Mouse (Mus musculus): ENCODE measurements around the gene Atf3. TPM values are rescaled to one million over a fixed set of nuclear protein-coding genes. Genes with fewer than 3 reads are reported as not detected.
A peak's percentile ranks its signal among the peaks of the same experiment; 100 is the strongest.

Atf3 gene
- polyA plus RNA-seq, 1 experiment from 2014 or later: 3.6 TPM

DNA sequence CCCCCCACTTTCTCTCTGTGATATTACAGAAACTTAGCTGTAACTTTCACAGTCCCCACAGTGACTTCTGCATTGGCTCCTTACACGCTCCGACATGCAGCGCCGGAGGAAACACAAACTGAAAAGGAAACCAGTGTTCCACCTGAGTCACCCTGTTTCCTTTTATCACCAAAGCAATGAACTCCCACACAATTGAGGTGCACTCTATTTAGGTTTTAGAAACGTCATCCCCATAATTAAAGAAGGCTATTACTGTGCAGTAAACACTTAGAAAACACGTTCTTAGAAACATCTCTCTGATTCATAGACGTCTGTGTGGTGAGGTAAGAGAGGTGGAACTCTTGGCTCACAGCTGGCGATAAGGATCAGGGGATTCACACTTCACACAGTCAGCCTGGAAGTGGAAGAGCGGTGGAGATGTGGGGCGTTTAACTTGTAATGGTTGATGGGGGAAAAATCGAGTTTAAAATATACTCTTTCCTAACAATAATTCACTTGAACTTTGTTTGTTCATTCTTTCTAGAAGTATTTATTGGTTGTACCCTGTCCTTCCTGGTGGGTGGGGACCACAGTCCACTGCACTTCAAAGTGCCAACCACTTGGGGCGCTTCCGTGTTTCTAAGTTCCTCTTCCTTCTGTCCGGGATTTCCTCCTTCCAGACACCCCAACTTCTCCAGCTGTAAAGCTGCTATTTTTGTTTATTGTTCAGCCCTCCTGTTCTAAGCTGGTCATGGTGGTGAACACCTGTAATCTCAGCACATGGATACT lies 24.0 kb downstream of the Atf3 start:
- ATAC-seq (replicated peaks; ENCODE audit: low FRiP score): no peak
- 28% methylated on average over 14 of the region's 14 CpGs for WGBS
- H3K4me1 ChIP-seq (replicated peaks; ENCODE audit: control insufficient read depth, insufficient read depth, low read length): no peaks in the 10 kb centered on the region
- peaks cover 39% of the 10 kb centered on the region for H3K27me3 ChIP-seq (replicated peaks; ENCODE audit: control insufficient read depth, insufficient read depth, low read length)
- H3K9ac ChIP-seq (ENCODE audit: low read depth, low read length): no peak overlapping the region
- no peaks in the 10 kb centered on the region for H3K9me3 ChIP-seq (ENCODE audit: control insufficient read depth, low read length)
- no peaks in the 10 kb centered on the region for H3K36me3 ChIP-seq (ENCODE audit: control insufficient read depth, insufficient read depth, low read length)
- no peak overlapping the region for H3K4me3 ChIP-seq (ENCODE audit: low read depth, low read length)
- no peak overlapping the region for H3K4me2 ChIP-seq
- no peak overlapping the region for H3K27ac ChIP-seq (ENCODE audit: low read depth, low read length)
- DNase-seq (ENCODE audit: low spot score): no peak

DNA sequence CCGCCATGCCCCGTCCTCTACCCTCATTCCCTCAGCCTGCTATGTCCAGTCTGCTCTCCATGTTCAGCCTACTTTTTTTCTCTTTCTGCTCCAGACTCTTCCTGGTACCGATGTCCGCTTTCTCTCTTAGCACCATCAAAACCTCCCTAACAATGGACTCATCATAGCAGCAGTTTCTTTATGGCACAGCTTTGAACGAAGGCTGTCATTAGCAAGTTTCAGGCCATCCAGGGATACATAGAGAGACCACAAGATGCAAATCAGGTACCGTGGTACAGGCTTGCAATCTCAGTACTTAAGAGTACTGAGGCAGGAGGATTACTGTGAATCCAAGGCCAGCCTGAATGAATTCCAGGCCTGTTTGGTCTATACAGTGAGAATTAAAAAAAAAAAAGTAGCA lies 25.1 kb downstream of the Atf3 start:
- no peak overlapping the region for H3K9ac ChIP-seq (ENCODE audit: low read depth, low read length)
- H3K4me3 ChIP-seq (ENCODE audit: low read depth, low read length): no peak overlapping the region
- no peak overlapping the region for H3K27ac ChIP-seq (ENCODE audit: low read depth, low read length)
- H3K9me3 ChIP-seq (ENCODE audit: control insufficient read depth, low read length): no peaks in the 10 kb centered on the region
- H3K4me1 ChIP-seq (replicated peaks; ENCODE audit: control insufficient read depth, insufficient read depth, low read length): no peaks in the 10 kb centered on the region
- ATAC-seq (replicated peaks; ENCODE audit: low FRiP score) (no peak), DNase-seq (ENCODE audit: low spot score) (no peak)
- H3K27me3 ChIP-seq (replicated peaks; ENCODE audit: control insufficient read depth, insufficient read depth, low read length): peaks cover 48% of the 10 kb centered on the region
- WGBS: 81% methylated on average over 6 of the region's 6 CpGs
- no peak overlapping the region for H3K4me2 ChIP-seq
- H3K36me3 ChIP-seq (ENCODE audit: control insufficient read depth, insufficient read depth, low read length): no peaks in the 10 kb centered on the region

DNA sequence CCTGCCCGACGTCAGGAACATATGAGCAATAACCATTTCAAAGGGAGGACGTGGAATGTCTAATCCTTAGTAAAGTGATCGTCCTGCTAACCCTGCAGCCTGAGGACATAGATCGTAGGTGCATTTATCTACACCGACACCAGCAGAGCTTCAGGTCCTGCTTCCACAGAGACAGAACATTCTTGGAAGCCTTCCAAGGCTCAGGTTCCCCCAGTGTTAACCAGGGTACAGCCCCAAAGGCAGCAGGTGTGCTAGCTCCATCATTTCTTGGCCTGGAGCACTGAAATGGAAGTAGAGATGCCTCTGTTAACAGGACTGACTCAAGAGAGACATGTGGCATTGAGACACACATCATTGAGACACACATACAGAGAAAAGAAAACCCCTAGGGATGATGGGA lies 25.6 kb downstream of the Atf3 start:
- 68% methylated on average over 6 of the region's 6 CpGs for WGBS
- ATAC-seq (replicated peaks; ENCODE audit: low FRiP score) (no peak), DNase-seq (ENCODE audit: low spot score) (no peak)
- H3K9me3 ChIP-seq (ENCODE audit: control insufficient read depth, low read length): no peaks in the 10 kb centered on the region
- H3K4me1 ChIP-seq (replicated peaks; ENCODE audit: control insufficient read depth, insufficient read depth, low read length): no peaks in the 10 kb centered on the region
- no peak overlapping the region for H3K4me3 ChIP-seq (ENCODE audit: low read depth, low read length)
- H3K27me3 ChIP-seq (replicated peaks; ENCODE audit: control insufficient read depth, insufficient read depth, low read length): peaks cover 54% of the 10 kb centered on the region
- no peak overlapping the region for H3K9ac ChIP-seq (ENCODE audit: low read depth, low read length)
- H3K36me3 ChIP-seq (ENCODE audit: control insufficient read depth, insufficient read depth, low read length): no peaks in the 10 kb centered on the region
- H3K27ac ChIP-seq (ENCODE audit: low read depth, low read length): no peak overlapping the region
- no peak overlapping the region for H3K4me2 ChIP-seq

DNA sequence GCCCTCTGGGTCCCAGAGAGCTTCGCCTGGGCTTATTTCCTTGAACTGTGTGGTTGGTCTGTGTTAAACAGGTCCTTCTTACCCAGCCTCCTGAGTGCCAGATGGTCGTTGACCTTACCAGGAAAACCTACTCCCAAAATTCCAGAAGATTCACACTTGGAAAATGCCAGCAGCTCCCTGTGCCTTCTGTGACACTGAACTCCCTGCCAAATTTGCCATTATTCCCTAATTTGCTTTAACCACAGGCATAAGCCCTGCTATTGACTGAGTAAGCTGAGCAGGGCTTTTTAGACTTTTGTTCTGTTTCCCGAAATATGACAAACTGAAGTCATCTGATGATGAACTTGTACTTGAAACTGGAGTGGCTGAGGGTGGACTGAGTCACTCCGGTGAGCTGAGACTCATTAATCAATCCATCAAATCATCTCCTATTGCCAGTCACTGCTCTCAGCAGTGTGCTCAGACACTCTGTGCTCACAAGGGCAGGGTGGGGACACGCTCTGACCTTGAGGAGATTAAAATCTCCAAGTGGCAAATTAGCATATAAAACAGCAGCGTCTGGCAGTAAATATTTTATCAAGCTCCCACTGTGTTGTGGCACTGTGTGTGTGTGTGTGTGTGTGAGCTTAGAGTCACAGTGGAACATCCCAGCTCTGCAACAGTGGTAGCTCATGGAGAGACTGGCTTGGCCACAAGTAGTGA lies 28.0 kb downstream of the Atf3 start:
- Histone ChIP-seq H3K9ac (ENCODE audit: low read depth, low read length) (no peak overlapping the region), H3K9me3 (ENCODE audit: control insufficient read depth, low read length) (no peaks in the 10 kb centered on the region), H3K4me3 (ENCODE audit: low read depth, low read length) (no peak overlapping the region), H3K27me3 (replicated peaks; ENCODE audit: control insufficient read depth, insufficient read depth, low read length) (peaks cover 77% of the 10 kb centered on the region), H3K36me3 (ENCODE audit: control insufficient read depth, insufficient read depth, low read length) (no peaks in the 10 kb centered on the region), H3K4me2 (no peak overlapping the region), H3K4me1 (replicated peaks; ENCODE audit: control insufficient read depth, insufficient read depth, low read length) (peaks cover 5% of the 10 kb centered on the region), H3K27ac (ENCODE audit: low read depth, low read length) (no peak overlapping the region)
- ATAC-seq (replicated peaks; ENCODE audit: low FRiP score): no peak
- WGBS: 34% methylated on average over 6 of the region's 6 CpGs
- no peak for DNase-seq (ENCODE audit: low spot score)

DNA sequence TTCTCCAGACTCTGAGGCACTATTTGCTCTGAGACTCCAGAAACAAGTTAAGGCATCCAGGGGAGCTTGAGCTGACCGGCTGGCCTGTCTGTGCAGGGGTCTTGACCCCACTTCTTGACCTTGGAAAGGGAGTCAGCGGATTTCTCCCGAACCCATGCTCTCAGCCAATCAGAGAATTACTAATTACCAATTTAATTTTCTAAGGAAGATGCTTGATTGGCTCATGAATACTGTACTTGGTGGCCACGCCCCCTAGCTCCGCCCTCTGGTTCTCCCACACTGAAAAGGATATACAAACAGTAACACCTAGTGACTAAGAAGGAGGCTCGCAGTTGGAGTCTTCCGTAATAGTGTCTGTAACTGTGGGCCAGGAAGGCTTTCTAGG lies 31.5 kb downstream of the Atf3 start:
- Histone ChIP-seq H3K27ac (ENCODE audit: low read depth, low read length) (no peak overlapping the region), H3K9ac (ENCODE audit: low read depth, low read length) (no peak overlapping the region), H3K36me3 (ENCODE audit: control insufficient read depth, insufficient read depth, low read length) (no peaks in the 10 kb centered on the region), H3K9me3 (ENCODE audit: control insufficient read depth, low read length) (no peaks in the 10 kb centered on the region), H3K27me3 (replicated peaks; ENCODE audit: control insufficient read depth, insufficient read depth, low read length) (peaks cover 93% of the 10 kb centered on the region), H3K4me3 (ENCODE audit: low read depth, low read length) (no peak overlapping the region), H3K4me1 (replicated peaks; ENCODE audit: control insufficient read depth, insufficient read depth, low read length) (peaks cover 10% of the 10 kb centered on the region), H3K4me2 (peak overlapping the region; percentile 26)
- 4% methylated on average over 7 of the region's 7 CpGs for WGBS
- ATAC-seq (replicated peaks; ENCODE audit: low FRiP score) (no peak), DNase-seq (ENCODE audit: low spot score) (no peak)

DNA sequence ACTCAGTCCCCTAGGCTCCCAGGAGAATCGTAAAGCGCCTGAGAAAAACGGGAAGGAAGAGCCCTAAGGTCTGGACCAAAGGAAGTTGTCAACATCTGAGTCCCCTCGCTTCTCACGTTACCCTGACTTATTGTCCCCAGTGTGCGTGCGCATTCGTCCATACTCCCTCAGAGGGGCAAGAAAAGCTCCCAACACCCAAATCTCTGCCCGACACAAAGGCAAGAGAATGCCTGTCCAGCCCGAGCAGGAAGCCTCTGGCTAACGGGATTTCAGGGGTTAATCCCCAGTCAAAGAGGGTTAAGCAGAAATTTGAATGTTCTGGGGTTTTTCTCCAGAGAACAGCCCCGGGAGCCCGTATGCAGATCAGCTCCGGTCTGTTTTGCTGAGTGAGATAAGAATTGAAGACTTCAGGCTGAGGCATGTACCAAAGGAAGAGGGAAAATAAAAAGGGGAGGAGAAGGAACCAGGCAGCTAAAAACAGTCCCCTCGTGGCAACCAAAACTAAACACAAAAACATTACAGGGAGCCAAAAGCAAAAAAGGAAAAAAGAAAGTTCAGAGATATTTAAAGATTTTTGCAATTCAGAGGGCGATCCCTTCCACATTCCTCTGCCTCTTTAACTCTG lies 32.0 kb downstream of the Atf3 start:
- Histone ChIP-seq H3K4me2 (peak overlapping the region; percentile 97), H3K27me3 (replicated peaks; ENCODE audit: control insufficient read depth, insufficient read depth, low read length) (peaks cover 93% of the 10 kb centered on the region), H3K4me1 (replicated peaks; ENCODE audit: control insufficient read depth, insufficient read depth, low read length) (peaks cover 10% of the 10 kb centered on the region), H3K9ac (ENCODE audit: low read depth, low read length) (no peak overlapping the region), H3K36me3 (ENCODE audit: control insufficient read depth, insufficient read depth, low read length) (no peaks in the 10 kb centered on the region), H3K4me3 (ENCODE audit: low read depth, low read length) (no peak overlapping the region; the same call in 1 of the 2 replicates), H3K27ac (ENCODE audit: low read depth, low read length) (no peak overlapping the region), H3K9me3 (ENCODE audit: control insufficient read depth, low read length) (no peaks in the 10 kb centered on the region)
- DNase-seq (ENCODE audit: low spot score) (peak; percentile 39), ATAC-seq (replicated peaks; ENCODE audit: low FRiP score) (no peak)
- under 1% methylated on average over 16 of the region's 16 CpGs for WGBS

DNA sequence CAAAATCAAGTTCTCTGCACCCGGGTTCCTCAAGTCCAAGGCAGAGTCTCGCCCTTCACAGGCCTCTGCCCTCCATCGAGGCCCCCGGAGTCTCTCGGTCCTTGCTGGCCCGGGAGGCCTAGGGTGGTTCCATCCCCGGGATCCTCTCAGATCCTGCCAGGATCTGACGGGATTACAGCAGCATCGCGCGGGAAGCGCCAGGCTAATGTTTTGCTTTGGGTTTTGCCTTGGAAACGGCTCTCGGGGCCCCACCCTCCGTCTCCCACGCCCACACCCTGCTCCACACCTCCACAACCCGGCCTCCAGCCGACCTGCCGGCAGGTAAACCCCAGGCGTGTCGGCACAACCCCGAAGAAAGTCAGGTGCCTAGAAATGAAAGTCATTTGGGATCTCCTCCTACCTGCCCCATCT lies 33.0 kb downstream of the Atf3 start:
- peaks cover 93% of the 10 kb centered on the region for H3K27me3 ChIP-seq (replicated peaks; ENCODE audit: control insufficient read depth, insufficient read depth, low read length)
- H3K4me3 ChIP-seq (ENCODE audit: low read depth, low read length): peak overlapping the region; percentile 58
- 2% methylated on average over 22 of the region's 22 CpGs for WGBS
- H3K27ac ChIP-seq (ENCODE audit: low read depth, low read length): no peak overlapping the region
- ATAC-seq (replicated peaks; ENCODE audit: low FRiP score) (no peak), DNase-seq (ENCODE audit: low spot score) (peak; percentile 42)
- H3K36me3 ChIP-seq (ENCODE audit: control insufficient read depth, insufficient read depth, low read length): no peaks in the 10 kb centered on the region
- peak overlapping the region; percentile 97 for H3K4me2 ChIP-seq
- no peak overlapping the region for H3K9ac ChIP-seq (ENCODE audit: low read depth, low read length)
- no peaks in the 10 kb centered on the region for H3K9me3 ChIP-seq (ENCODE audit: control insufficient read depth, low read length)
- H3K4me1 ChIP-seq (replicated peaks; ENCODE audit: control insufficient read depth, insufficient read depth, low read length): peaks cover 10% of the 10 kb centered on the region

DNA sequence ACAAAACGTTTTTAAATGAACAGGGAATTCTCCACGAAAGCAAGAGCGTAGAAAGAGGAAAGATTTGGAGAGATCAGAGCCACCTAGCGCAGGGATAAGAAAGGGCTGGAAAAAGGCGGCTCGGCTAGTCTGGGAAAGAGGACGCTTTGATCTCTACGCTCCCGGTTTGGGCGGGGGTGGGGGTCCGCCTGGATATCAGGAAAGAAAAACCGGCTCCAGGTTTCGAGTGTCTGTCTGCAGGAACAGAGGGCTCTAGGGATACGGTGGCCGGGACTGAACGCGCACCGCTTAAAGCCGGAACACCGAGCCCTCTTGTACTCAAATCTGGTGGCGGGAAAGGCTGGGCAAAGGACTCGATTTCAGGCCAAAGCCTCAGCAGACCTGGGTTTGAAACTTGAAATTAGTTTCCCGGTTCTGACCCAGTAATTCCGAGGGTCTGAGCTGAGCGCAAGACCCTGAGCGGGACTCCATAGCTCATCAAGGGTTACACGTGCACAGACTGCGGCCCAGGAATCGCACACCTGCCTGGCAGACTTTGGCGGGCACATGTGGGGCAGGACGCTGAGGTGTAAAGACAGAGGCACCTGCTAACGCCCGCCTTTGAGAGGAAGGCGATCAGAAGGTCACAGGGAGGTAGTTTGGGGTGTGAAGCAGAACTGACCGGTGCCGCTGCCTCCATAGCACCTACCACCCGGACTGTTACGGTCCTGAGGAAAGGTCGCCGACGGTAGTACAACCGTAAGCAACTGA lies 33.6 kb downstream of the Atf3 start:
- Histone ChIP-seq H3K9me3 (ENCODE audit: control insufficient read depth, low read length) (no peaks in the 10 kb centered on the region), H3K4me3 (ENCODE audit: low read depth, low read length) (peak overlapping the region; percentile 58), H3K36me3 (ENCODE audit: control insufficient read depth, insufficient read depth, low read length) (no peaks in the 10 kb centered on the region), H3K4me1 (replicated peaks; ENCODE audit: control insufficient read depth, insufficient read depth, low read length) (peaks cover 16% of the 10 kb centered on the region), H3K9ac (ENCODE audit: low read depth, low read length) (no peak overlapping the region), H3K27ac (ENCODE audit: low read depth, low read length) (no peak overlapping the region), H3K27me3 (replicated peaks; ENCODE audit: control insufficient read depth, insufficient read depth, low read length) (peaks cover 95% of the 10 kb centered on the region), H3K4me2 (peak overlapping the region; percentile 97)
- WGBS: 3% methylated on average over 42 of the region's 42 CpGs
- ATAC-seq (replicated peaks; ENCODE audit: low FRiP score) (no peak), DNase-seq (ENCODE audit: low spot score) (peak; percentile 58)
